Mouse (Mus musculus) liver, embryonic 12.5 days (tissue): ENCODE measurements at regions not wholly inside any gene's neighbourhood (a gene's known extent, or its start where the extent isn't known, plus 50 kb on each side); places are given as distances from the start of the nearest gene placed in this dataset.

ENCODE experiments used
- ATAC-seq: fragments of 200-750 bp; cut with Nextera tagmentation; 2 replicates; pipeline ENCODE4 v1.8.0; 2017; ENCODE audit warnings: moderate number of reproducible peaks, mild to moderate bottlenecking, moderate library complexity
- H3K27ac ChIP-seq: fragments of 300-500 bp; sonication (generic); 2 replicates; pipeline ENCODE4 v1.5.1; 2016; ENCODE audit warnings: mild to moderate bottlenecking
- H3K27me3 ChIP-seq: fragments of 300-500 bp; sonication (generic); replicated peaks from 2 replicates; pipeline ENCODE4 v1.6.1; 2016; ENCODE audit warnings: mild to moderate bottlenecking, moderate library complexity
- H3K36me3 ChIP-seq: fragments of 300-500 bp; sonication (generic); 2 replicates; pipeline ENCODE4 v1.6.1; 2016; ENCODE audit warnings: mild to moderate bottlenecking, moderate library complexity
- H3K4me1 ChIP-seq: fragments of 300-500 bp; sonication (generic); 2 replicates; pipeline ENCODE4 v1.6.1; 2016
- H3K4me2 ChIP-seq: fragments of 300-500 bp; sonication (generic); 2 replicates; pipeline ENCODE4 v1.6.1; 2016; ENCODE audit warnings: mild to moderate bottlenecking, moderate library complexity
- H3K4me3 ChIP-seq: fragments of 300-500 bp; sonication (generic); 2 replicates; pipeline ENCODE4 v1.5.1; 2016; ENCODE audit warnings: mild to moderate bottlenecking, moderate library complexity
- H3K9ac ChIP-seq: fragments of 300-500 bp; sonication (generic); 2 replicates; pipeline ENCODE4 v1.6.1; 2016; ENCODE audit warnings: mild to moderate bottlenecking, moderate library complexity
- H3K9me3 ChIP-seq: fragments of 300-500 bp; sonication (generic); replicated peaks from 2 replicates; pipeline ENCODE4 v1.6.1; 2016; ENCODE audit warnings: mild to moderate bottlenecking, moderate library complexity
- WGBS: fragments of 180-500 bp; shearing (Covaris S2); methylation state at CpG from one replicate; pipeline ENCODE4 v1.1.7; 2016; ENCODE audit not compliant: insufficient replicate concordance; 5-methylcytosine and 5-hydroxymethylcytosine counted together

DNA sequence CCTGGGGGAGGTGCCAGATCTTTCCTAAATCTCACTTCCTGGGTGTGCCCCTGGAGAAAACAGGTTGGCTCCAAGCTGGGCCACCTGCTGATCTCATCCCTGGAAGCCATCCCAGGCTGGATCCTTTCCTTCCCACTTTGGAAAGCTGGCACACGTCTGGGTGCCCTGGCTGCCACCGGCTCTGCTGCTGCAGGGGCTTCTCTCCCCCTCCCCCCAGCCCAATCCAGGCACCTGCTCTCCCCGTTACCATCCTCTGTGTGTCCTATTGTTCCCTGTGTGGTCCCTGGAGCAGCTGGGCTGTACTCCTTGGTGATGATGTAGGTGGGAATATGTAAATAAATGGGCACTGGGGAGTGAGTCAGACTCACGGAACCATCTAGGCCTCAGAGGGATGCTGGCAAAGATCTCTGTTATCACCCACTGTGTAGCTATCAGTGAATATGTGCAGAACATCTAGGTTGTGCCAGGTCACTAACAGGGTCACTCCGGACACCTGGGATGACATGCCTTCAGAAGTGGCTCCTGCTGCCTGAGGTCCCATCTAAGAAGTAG, 130.4 kb downstream of the Trim29 start:
- no peaks in the 10 kb centered on the region for H3K4me1 ChIP-seq

DNA sequence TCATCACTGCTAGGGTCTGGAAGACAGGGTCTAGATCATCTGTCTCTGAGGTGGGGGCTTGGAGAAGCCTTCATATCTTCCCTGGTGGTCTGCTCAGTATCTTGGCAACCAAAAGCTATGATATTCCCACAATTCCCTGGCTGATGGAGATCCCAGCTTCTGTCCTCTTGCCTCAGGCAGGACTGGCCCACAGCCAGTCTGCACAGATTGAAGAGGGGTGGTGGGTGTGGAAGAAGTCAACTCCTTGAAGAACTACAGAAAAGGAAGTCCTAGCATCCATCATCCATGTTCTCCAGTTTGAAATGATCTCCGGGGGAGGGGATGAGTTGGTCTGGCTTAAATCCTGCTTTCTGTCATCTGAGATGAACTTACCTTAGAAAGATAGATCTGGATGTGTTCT, 134.8 kb downstream of the Trim29 start:
- no peak overlapping the region for H3K9ac ChIP-seq
- H3K4me2 ChIP-seq = no peak overlapping the region
- no peak overlapping the region for H3K4me3 ChIP-seq
- H3K27me3 ChIP-seq = no peaks in the 10 kb centered on the region
- no peaks in the 10 kb centered on the region for H3K36me3 ChIP-seq
- H3K4me1 ChIP-seq = no peaks in the 10 kb centered on the region
- no peaks in the 10 kb centered on the region for H3K9me3 ChIP-seq
- WGBS = 74% methylated on average over 1 of the region's 1 CpGs
- H3K27ac ChIP-seq = no peak overlapping the region
- ATAC-seq = no peak

More for the DNA sequence above, 130.4 kb downstream of the Trim29 start:
- H3K36me3 ChIP-seq = no peaks in the 10 kb centered on the region
- H3K9ac ChIP-seq = no peak overlapping the region
- 56% methylated on average over 5 of the region's 5 CpGs for WGBS
- no peak overlapping the region for H3K4me2 ChIP-seq
- H3K4me3 ChIP-seq = no peak overlapping the region
- no peak for ATAC-seq
- H3K9me3 ChIP-seq = no peaks in the 10 kb centered on the region
- no peaks in the 10 kb centered on the region for H3K27me3 ChIP-seq
- H3K27ac ChIP-seq = no peak overlapping the region

DNA sequence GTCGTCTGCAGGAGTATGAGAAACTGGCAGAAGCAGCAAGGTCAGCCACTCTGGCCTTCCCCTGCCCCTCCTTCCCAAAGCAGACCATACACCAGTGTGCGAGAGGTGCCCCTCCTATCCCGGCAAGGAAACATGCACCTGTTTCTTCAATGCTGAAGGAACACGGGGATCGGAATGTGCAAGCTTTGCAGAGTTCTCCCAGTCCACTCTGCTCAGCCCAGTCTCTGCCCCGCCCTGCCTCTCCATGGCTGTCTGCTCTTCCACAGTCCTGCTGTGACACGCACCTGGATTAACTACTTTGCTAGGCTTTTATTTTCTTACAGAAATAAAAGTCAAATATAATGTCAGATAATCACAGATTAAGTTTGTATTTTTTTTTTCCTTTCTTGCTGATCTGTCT, 136.7 kb downstream of the Trim29 start:
- ATAC-seq = no peak
- Histone ChIP-seq H3K9ac (no peak overlapping the region), H3K27me3 (peaks cover 12% of the 10 kb centered on the region), H3K9me3 (no peaks in the 10 kb centered on the region), H3K27ac (no peak overlapping the region), H3K4me3 (no peak overlapping the region), H3K4me1 (no peaks in the 10 kb centered on the region), H3K4me2 (no peak overlapping the region), H3K36me3 (no peaks in the 10 kb centered on the region)
- WGBS = 63% methylated on average over 7 of the region's 7 CpGs

GRCm38 (mm10) chr9:43448981-43449380, 138.3 kb downstream of the Trim29 start:
- no peaks in the 10 kb centered on the region for H3K4me1 ChIP-seq
- no peak overlapping the region for H3K4me2 ChIP-seq
- no peak for ATAC-seq
- WGBS = 69% methylated on average over 5 of the region's 5 CpGs
- H3K27ac ChIP-seq = no peak overlapping the region
- no peak overlapping the region for H3K4me3 ChIP-seq
- peaks cover 28% of the 10 kb centered on the region for H3K27me3 ChIP-seq
- H3K9ac ChIP-seq = no peak overlapping the region
- no peaks in the 10 kb centered on the region for H3K9me3 ChIP-seq
- H3K36me3 ChIP-seq = no peaks in the 10 kb centered on the region

DNA sequence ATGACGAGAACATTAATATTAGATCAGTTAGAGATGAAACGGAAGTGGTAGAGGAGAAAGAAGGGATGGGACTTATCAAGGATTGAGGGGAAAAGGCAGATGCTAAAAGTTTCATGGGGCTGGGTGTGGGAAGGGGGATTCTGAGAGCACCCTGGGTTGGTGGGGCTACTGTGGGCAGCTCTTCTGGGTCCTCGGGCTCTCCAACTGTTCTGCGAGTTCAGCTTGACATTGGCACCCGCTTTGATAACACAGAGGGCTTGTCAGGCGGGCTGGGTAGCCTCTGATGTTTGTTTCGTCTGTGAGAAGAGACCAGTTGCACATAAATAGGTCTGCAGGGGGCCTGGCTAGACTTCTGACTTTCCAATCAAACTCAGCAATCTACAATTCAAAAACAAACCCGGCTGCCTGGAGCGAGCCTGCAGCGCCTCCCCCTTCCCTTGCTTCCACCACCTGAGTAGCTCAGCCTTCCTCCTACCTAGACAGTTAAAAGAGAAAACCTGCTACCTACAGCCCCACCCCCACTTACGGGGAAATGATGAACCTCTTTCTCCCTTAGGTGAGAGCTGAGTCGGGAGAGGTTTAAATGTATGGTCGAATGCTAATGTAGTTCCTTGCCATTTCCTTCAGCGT, 143.4 kb downstream of the Trim29 start:
- no peaks in the 10 kb centered on the region for H3K9me3 ChIP-seq
- H3K27ac ChIP-seq = no peak overlapping the region
- H3K36me3 ChIP-seq = no peaks in the 10 kb centered on the region
- H3K4me1 ChIP-seq = no peaks in the 10 kb centered on the region
- H3K9ac ChIP-seq = no peak overlapping the region
- peaks cover 53% of the 10 kb centered on the region for H3K27me3 ChIP-seq
- no peak overlapping the region for H3K4me2 ChIP-seq
- no peak for ATAC-seq
- 5% methylated on average over 14 of the region's 14 CpGs for WGBS
- no peak overlapping the region for H3K4me3 ChIP-seq

- H3K4me1 ChIP-seq = no peaks in the 10 kb centered on the region
- H3K27ac ChIP-seq = no peak overlapping the region
- no peak overlapping the region for H3K9ac ChIP-seq
- H3K4me3 ChIP-seq = no peak overlapping the region
- H3K36me3 ChIP-seq = no peaks in the 10 kb centered on the region
- WGBS = 74% methylated on average over 2 of the region's 2 CpGs
- H3K27me3 ChIP-seq = peaks cover 37% of the 10 kb centered on the region
- ATAC-seq = no peak
- H3K9me3 ChIP-seq = no peaks in the 10 kb centered on the region
- H3K4me2 ChIP-seq = no peak overlapping the region
Measured at GRCm38 (mm10) chr9:43457736-43458135, 147.1 kb downstream of the Trim29 start.

DNA sequence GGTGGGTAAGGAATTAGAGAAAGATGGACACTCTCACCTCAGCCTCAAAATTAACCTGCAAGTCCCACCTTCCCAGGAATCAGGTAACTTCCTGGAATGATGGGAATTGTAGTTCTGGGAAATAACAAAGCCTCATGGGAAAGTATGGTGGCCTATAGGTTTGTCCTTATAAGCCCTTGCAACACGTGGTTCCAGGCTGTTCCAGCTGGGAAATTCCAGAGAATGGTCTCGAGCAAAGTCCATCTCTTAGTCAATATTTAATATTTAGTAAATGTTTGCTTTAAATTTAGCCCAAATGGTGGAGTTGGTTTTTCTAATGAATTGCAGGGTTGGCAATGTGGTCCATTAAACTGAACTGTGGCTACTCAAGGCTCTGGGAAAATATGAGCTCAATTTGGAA, 150.5 kb downstream of the Trim29 start:
- no peak for ATAC-seq
- H3K9ac ChIP-seq = no peak overlapping the region
- no peak overlapping the region for H3K27ac ChIP-seq
- no peak overlapping the region for H3K4me3 ChIP-seq
- no peaks in the 10 kb centered on the region for H3K9me3 ChIP-seq
- no peak overlapping the region for H3K4me2 ChIP-seq
- no peaks in the 10 kb centered on the region for H3K36me3 ChIP-seq
- peaks cover 6% of the 10 kb centered on the region; the same call in 1 of the 2 replicates for H3K4me1 ChIP-seq
- peaks cover 3% of the 10 kb centered on the region for H3K27me3 ChIP-seq
- 36% methylated on average over 2 of the region's 2 CpGs for WGBS

- H3K9me3 ChIP-seq = no peaks in the 10 kb centered on the region
- WGBS = 81% methylated on average over 13 of the region's 13 CpGs
Measured at GRCm38 (mm10) chr9:43463445-43464090, 152.9 kb downstream of the Trim29 start.

GRCm38 (mm10) chr9:43465129-43465528, 154.5 kb downstream of the Trim29 start:
- no peak for ATAC-seq
- no peak overlapping the region for H3K4me3 ChIP-seq
- H3K27me3 ChIP-seq = no peaks in the 10 kb centered on the region
- no peaks in the 10 kb centered on the region for H3K9me3 ChIP-seq
- 41% methylated on average over 2 of the region's 2 CpGs for WGBS
- H3K27ac ChIP-seq = no peak overlapping the region
- no peaks in the 10 kb centered on the region for H3K36me3 ChIP-seq
- H3K4me2 ChIP-seq = no peak overlapping the region
- no peak overlapping the region for H3K9ac ChIP-seq
- peaks cover 6% of the 10 kb centered on the region; the same call in 1 of the 2 replicates for H3K4me1 ChIP-seq

More at GRCm38 (mm10) chr9:43463445-43464090, 152.9 kb downstream of the Trim29 start:
- no peak for ATAC-seq
- Histone ChIP-seq H3K36me3 (no peaks in the 10 kb centered on the region), H3K27me3 (no peaks in the 10 kb centered on the region), H3K9ac (no peak overlapping the region), H3K4me2 (no peak overlapping the region), H3K4me1 (peaks cover 6% of the 10 kb centered on the region; the same call in 1 of the 2 replicates), H3K4me3 (no peak overlapping the region), H3K27ac (no peak overlapping the region)

DNA sequence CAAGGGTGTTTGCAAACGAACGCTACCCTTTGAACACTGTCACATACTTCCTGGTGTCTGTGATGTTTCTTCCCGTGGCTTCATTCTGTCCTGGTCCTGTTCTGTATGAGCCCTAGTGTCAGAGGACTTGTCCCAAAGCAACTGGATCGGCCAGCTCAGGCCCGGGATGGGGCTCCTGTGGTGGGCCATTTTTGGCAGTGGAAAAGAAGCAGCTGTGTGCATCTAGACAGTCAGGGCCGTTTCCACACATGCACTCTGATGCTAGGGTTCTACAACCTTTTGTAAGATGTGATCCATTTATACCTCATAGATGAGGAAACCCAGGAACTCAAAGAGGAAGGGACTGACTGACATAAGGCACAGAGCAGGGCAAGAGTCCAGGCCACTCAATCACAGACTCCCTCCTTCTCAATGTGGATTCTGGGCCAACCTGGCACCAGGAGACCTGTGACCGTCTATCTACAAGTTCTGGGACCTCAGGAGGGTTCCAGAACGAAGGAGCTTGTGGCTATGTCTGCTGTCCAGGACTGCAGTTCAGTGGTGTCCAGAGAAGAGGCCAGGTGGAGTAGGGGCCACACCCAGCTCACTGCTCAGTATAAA, 155.2 kb downstream of the Trim29 start:
- Histone ChIP-seq H3K27ac (no peak overlapping the region), H3K4me1 (peaks cover 6% of the 10 kb centered on the region; the same call in 1 of the 2 replicates), H3K27me3 (no peaks in the 10 kb centered on the region), H3K9ac (no peak overlapping the region), H3K9me3 (no peaks in the 10 kb centered on the region), H3K4me3 (no peak overlapping the region), H3K36me3 (no peaks in the 10 kb centered on the region), H3K4me2 (no peak overlapping the region)
- 49% methylated on average over 8 of the region's 8 CpGs for WGBS
- ATAC-seq = no peak

GRCm38 (mm10) chr9:43466883-43467282, 156.2 kb downstream of the Trim29 start:
- ATAC-seq = no peak
- Histone ChIP-seq H3K27ac (no peak overlapping the region), H3K36me3 (no peaks in the 10 kb centered on the region), H3K9ac (no peak overlapping the region), H3K9me3 (no peaks in the 10 kb centered on the region), H3K4me1 (peaks cover 6% of the 10 kb centered on the region; the same call in 1 of the 2 replicates), H3K4me2 (no peak overlapping the region), H3K4me3 (no peak overlapping the region), H3K27me3 (no peaks in the 10 kb centered on the region)
- WGBS = 43% methylated on average over 3 of the region's 3 CpGs

- Histone ChIP-seq H3K9ac (no peak overlapping the region), H3K4me3 (no peak overlapping the region), H3K9me3 (no peaks in the 10 kb centered on the region), H3K4me1 (peaks cover 6% of the 10 kb centered on the region; the same call in 1 of the 2 replicates), H3K36me3 (no peaks in the 10 kb centered on the region), H3K27me3 (no peaks in the 10 kb centered on the region), H3K4me2 (no peak overlapping the region), H3K27ac (no peak overlapping the region)
- ATAC-seq = no peak
- 54% methylated on average over 10 of the region's 10 CpGs for WGBS
Measured at GRCm38 (mm10) chr9:43469215-43469614, 158.6 kb downstream of the Trim29 start.
